Mouse (Mus musculus) liver, adult 2 months (tissue): Measurements from ENCODE around the gene Wasf2.

ENCODE experiments used
- CTCF ChIP-seq: fragments of 200-500 bp; IDR thresholded peaks from 2 replicates; pipeline ENCODE4 v1.5.1; 2011; ENCODE audit warnings: low read depth, low read length, control low read depth
- POLR2A ChIP-seq: fragments of 200-500 bp; IDR thresholded peaks from 2 replicates; pipeline ENCODE4 v1.6.1; 2011; ENCODE audit warnings: low read length, control low read depth; ENCODE audit not compliant: insufficient read depth; ENCODE audit errors: extremely low read depth

GRCm38 (mm10) chr4:133178305-133178704 is 48.0 kb downstream of the Wasf2 start:
- TF ChIP-seq CTCF (no peak), POLR2A (no peak)
